Mouse (Mus musculus) right cerebral cortex, postnatal 14 days (tissue): ENCODE measurements at regions not wholly inside any gene's neighbourhood (a gene's known extent, or its start where the extent isn't known, plus 50 kb on each side); places are given as distances from the start of the nearest gene placed in this dataset.

Experiments
- DNase-seq: peaks from one replicate; pipeline ENCODE4 v3.0.0; 2022

- no peak for DNase-seq
Observed at GRCm38 (mm10) chr15:67364099-67364756, 863.5 kb upstream of the Lrrc6 start.

DNA sequence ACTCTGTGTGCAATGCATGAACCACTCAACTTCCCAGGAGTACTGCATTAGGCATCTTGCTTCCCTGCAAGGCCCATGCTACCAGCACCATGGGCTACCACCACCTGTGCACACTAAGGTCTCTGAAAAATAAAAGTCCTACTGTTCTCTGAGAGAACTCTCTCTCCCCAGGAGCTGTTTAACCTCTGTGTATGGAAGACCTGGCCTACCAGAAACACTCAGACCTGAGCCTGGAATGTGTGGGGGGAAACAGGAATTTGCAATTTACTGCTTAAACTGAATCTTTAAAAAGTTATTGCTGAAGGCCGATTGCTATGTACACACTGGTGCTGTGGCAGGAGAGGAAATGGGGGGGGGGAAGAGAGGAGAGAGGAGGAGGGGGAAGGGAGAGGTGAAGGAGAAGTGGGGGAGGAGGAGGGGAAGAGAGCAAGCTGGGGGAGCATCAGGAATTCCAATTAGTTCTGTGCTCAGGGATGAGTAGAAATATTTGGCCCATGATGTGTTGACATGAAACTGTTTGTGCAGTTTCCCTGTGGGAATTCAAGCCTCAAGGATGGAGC lies 860.4 kb upstream of the Lrrc6 start:
- no peak for DNase-seq

- no peak for DNase-seq
Observed at GRCm38 (mm10) chr15:67357867-67358266, 857.2 kb upstream of the Lrrc6 start.

GRCm38 (mm10) chr15:67355334-67355733 lies 854.6 kb upstream of the Lrrc6 start:
- no peak for DNase-seq

DNA sequence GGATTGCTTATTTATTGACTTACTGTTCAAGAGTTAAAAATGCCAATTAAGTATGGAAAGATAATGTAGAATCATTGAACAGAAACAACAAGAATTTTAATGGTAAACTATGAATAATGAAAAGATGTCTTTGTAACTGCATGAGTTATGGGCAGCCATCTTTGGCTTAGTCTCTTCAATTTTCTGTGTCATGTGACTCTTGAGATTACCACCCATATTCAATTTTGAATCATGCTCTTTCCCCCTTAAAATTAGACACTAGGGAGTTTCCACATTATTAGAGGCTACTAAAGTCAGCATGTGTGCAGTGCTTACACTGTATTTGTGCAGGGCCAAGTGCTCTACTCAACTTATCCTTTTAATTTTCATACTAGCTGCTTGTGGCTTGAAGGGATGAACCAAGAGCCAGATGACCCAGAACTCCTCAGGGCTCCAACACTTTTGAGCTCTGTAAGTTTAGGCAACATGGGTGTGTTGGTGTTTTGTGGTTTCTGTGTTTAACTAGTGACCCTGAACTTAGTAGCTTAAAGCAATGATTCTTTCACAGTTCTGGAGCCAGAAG lies 854.0 kb upstream of the Lrrc6 start:
- no peak for DNase-seq

DNA sequence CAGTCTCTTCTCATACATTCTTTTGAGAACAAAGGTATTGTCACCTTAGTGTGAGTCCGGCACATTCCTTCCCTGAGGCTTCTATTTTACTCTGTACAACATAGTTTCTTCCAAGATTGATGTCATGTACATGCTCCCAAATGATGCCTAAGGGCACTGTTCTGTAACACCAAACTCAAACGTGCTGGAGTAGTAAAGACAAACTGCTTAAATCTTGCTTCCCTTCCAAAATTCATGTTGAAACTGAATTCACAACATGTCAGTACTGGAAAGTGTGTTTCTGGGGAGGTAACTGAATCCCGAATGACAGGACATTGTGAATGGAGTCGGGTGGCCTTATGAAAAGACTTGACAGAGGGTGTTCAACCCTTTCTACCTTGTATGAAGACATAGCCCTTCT lies 848.8 kb upstream of the Lrrc6 start:
- no peak for DNase-seq

DNA sequence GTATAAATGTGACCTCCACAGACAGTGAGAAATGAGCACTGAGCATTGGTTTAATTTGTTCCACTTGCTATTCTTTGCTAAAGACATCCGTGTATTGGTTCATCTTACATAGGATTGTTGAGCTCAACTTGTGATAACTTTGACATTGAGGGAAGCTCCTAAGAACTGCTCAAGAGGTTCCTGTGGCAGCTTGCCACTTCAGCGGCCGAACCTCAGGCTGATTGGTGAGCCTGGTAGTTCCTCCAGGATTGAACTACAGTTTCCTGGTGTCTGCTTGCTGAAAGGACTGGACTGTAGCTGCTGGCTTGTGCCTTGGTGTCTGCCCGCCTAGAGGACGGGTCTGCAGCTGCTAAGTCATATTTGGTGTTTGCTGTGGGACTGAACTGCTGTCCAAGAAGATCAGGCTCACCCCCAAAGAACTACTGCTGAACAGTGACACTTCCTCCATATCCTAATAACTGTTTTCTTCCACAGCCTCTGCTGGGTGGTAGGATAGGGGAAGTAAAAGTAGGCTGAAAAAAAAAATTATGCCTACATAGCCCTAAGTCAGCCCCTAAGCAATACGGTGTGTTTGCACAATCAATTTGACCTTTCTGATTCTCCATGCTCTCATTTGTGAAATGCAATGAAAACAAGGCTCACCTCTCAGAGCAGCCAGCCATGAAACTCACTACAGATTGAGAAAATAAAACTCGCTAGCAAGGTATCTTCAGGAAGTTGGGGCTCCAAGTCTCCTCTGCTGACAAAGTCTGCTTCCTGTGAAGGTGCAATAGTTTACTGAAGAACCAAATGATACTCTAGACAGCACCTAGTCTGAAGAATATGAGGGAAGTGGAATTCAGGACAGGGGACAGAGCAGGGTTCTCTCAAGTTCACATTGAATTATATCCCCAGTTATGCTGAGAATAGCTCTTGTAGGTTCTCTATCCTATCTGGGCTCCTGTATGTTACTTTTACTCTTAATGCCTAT lies 844.8 kb upstream of the Lrrc6 start:
- DNase-seq: no peak

- no peak for DNase-seq
Observed at GRCm38 (mm10) chr15:67342050-67342449, 841.3 kb upstream of the Lrrc6 start.

DNA sequence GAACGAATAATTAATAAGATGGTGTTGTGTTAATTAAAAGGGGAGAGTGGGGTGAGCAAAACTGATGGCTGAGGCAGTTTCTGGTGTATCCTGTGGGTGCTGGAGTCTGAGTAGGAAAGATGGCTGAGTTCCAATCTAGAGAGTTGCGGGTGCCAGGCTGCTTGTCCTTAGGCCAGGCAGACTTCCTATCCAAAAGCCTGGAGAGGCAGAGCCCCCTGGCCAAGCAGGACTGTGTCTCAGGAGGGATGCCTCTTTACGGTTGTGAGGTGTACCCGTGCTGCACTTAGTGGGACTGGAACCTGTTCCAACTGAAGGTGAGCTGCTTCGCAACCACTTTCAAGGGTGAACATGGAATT lies 836.3 kb upstream of the Lrrc6 start:
- no peak for DNase-seq

- DNase-seq: no peak
Observed at GRCm38 (mm10) chr15:67336294-67337039, 835.8 kb upstream of the Lrrc6 start.

GRCm38 (mm10) chr15:67332521-67332920 lies 831.8 kb upstream of the Lrrc6 start:
- DNase-seq: no peak

DNA sequence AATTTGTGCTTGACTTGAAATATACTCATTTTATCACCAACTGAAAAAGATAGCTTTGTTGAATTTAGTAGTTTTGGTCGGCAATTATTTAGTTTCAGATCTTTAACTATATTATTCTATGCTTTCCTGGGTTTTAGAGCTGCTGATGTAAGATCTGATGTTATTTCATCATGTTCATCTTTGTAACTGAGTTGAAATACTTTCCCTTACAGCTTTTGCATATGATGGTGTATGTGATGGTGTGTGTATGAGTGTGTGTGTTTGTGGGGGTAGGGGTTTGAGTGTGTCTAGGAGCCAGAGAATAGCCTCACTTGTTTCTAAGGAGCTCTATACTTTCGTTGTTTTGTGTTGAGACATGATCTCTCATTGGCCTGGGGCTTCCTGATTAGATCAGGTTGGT lies 819.6 kb upstream of the Lrrc6 start:
- DNase-seq: no peak

DNA sequence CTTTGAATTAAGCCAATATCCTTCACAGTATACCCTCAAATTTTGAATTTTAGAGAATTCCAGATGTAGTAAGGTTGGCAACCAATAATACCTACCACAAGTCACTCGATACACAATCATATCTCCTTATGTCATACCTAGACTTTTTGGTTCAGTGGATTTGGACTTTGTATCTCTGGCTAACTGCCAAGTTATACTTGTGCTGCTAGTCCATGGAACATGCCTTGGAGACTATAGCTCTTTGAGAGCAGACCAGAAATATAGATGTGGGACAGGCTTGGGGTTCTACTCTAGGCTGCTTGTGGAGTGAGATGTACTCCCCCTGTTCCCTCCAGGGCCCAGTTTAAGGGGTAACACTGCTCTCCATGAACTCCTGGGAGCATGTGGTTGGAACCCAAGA lies 814.5 kb upstream of the Lrrc6 start:
- DNase-seq: no peak

DNA sequence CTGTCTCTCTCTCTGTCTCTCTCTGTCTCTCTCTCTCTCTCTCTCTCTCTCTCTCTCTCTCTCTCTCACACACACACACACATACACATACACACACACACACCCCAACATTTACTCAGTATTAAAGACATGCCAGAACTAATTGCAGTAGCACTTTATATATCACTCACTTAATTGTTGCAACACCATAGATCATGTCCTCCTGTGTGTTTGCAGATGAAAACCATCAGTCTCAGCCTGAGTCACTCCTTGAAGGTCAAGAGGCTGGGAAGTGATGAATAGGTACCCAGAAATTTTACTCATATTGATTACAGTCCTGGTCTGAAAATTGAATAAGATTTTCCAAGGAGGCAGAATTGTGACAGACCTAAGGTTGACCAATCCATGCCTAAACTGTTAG lies 812.9 kb upstream of the Lrrc6 start:
- no peak for DNase-seq

GRCm38 (mm10) chr15:67305681-67306080 lies 805.0 kb upstream of the Lrrc6 start:
- no peak for DNase-seq

GRCm38 (mm10) chr15:67303804-67304203 lies 803.1 kb upstream of the Lrrc6 start:
- DNase-seq: no peak

GRCm38 (mm10) chr15:67301871-67302363 lies 801.2 kb upstream of the Lrrc6 start:
- no peak for DNase-seq

DNA sequence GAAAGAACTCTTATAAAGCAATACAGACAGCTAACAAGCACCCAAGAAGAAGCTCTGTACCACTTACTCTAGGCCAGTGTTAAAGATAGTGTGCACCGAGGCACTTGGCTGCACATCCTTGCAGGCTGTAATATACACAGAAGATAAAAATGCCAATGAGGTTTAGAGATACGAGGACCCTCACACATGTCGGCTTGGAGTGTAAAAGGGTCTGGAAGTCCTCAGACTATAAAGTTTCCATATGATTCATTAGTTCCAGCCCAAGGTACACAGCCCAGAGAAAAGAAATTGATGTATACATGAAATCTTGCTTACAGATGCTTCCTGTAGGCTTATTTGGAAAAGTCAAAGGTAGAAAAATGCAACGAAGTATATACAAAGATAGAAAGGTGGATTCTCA lies 800.3 kb upstream of the Lrrc6 start:
- no peak for DNase-seq

GRCm38 (mm10) chr15:67294797-67295196 lies 794.1 kb upstream of the Lrrc6 start:
- DNase-seq: no peak

- no peak for DNase-seq
Observed at GRCm38 (mm10) chr15:67289749-67290148, 789.0 kb upstream of the Lrrc6 start.

GRCm38 (mm10) chr15:67284941-67285340 lies 784.2 kb upstream of the Lrrc6 start:
- DNase-seq: no peak

GRCm38 (mm10) chr15:67283275-67283972 lies 782.7 kb upstream of the Lrrc6 start:
- DNase-seq: no peak
